Mouse (Mus musculus) erythroblast, embryonic 14.5 days (primary cell): Measurements from ENCODE around the gene Sez6.

Experiments
- GATA1 ChIP-seq: IDR thresholded peaks from 2 replicates; pipeline ENCODE4 v1.6.1; 2012; ENCODE audit warnings: low read length, inconsistent platforms, mixed read lengths
- TAL1 ChIP-seq: IDR thresholded peaks from 3 replicates; pipeline ENCODE4 v1.6.1; 2012; ENCODE audit warnings: low read length, inconsistent platforms, mixed read lengths

GRCm38 (mm10) chr11:77953671-77954070, 23.1 kb downstream of the Sez6 start:
- TF ChIP-seq GATA1: no peak
- TF ChIP-seq TAL1: no peak
